Mouse (Mus musculus) right cerebral cortex, adult 18-20 months (tissue): Measurements from ENCODE around the gene Btbd35f29.
"Not testable (repeated sequence)": the region's sequence is repeated elsewhere in the genome, so short reads cannot be mapped to it uniquely, and the experiment has no call there.

Experiments
- DNase-seq: peaks from one replicate; pipeline ENCODE4 v3.0.0; 2022; ENCODE audit warnings: mixed read lengths

Btbd35f29 gene

GRCm38 (mm10) chrX:31117374-31117773 is at the start of gene Btbd35f29:
Gene Btbd35f29 (plus strand): TSS chrX:31117674.
- not testable (repeated sequence) for DNase-seq

GRCm38 (mm10) chrX:31141416-31141815 is 23.9 kb downstream of the Btbd35f29 start:
- not testable (repeated sequence) for DNase-seq

- not testable (repeated sequence) for DNase-seq
Measured at GRCm38 (mm10) chrX:31145144-31145543, 27.7 kb downstream of the Btbd35f29 start.

- DNase-seq, result not testable (repeated sequence)
Measured at GRCm38 (mm10) chrX:31145835-31146234, 28.4 kb downstream of the Btbd35f29 start.

- DNase-seq, result not testable (repeated sequence)
Measured at GRCm38 (mm10) chrX:31158534-31159085, 41.1 kb downstream of the Btbd35f29 start.

- DNase-seq, result not testable (repeated sequence)
Measured at GRCm38 (mm10) chrX:31159450-31160322, 42.2 kb downstream of the Btbd35f29 start.

- not testable (repeated sequence) for DNase-seq
Measured at GRCm38 (mm10) chrX:31160554-31160953, 43.1 kb downstream of the Btbd35f29 start.

- not testable (repeated sequence) for DNase-seq
Measured at GRCm38 (mm10) chrX:31162638-31163037, 45.2 kb downstream of the Btbd35f29 start.

GRCm38 (mm10) chrX:31165193-31165592 is 47.7 kb downstream of the Btbd35f29 start:
- not testable (repeated sequence) for DNase-seq
